Mouse (Mus musculus) CH12F3 (cell line): ENCODE results near the gene Akt2.

Experiments
- in situ Hi-C: fragments of 300-500 bp; cut with MboI; formaldehyde crosslinking; loops from 2 replicates; pipeline ENCODE4 v1.14.3; 2020; ENCODE audit warnings: low sequenced_read_pairs

The Akt2 gene

DNA sequence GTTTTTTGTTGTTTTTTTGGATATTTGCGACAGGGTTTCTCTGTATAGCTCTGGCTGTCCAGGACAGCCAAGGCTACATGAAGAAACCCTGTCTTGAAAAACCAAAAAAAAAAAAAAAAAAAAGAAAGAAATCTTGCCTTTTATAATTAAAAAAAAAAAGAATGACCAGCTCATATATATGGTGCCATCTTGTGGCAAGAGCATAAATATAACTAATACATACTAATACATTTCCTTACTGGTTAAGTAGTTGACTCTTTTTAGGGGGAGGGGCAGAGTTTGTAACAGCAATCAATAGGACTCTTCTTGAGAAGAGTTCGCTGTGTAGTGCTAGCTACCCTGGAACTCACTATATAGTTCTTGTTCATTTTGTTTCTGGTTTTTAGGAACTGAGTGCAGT is 3.6 kb upstream of the Akt2 start:
- in situ Hi-C loops, result no loop called here

- in situ Hi-C loops, result no loop called here
Measured at GRCm38 (mm10) chr7:27590088-27590487, 1.3 kb upstream of the Akt2 start.

- in situ Hi-C loops, result no loop called here
Measured at GRCm38 (mm10) chr7:27590566-27591213, 662 bp upstream of the Akt2 start.

GRCm38 (mm10) chr7:27592217-27592929 is 1.0 kb downstream of the Akt2 start:
- in situ Hi-C loops, result no loop called here

GRCm38 (mm10) chr7:27592934-27593645 is 1.7 kb downstream of the Akt2 start:
- in situ Hi-C loops, result no loop called here

DNA sequence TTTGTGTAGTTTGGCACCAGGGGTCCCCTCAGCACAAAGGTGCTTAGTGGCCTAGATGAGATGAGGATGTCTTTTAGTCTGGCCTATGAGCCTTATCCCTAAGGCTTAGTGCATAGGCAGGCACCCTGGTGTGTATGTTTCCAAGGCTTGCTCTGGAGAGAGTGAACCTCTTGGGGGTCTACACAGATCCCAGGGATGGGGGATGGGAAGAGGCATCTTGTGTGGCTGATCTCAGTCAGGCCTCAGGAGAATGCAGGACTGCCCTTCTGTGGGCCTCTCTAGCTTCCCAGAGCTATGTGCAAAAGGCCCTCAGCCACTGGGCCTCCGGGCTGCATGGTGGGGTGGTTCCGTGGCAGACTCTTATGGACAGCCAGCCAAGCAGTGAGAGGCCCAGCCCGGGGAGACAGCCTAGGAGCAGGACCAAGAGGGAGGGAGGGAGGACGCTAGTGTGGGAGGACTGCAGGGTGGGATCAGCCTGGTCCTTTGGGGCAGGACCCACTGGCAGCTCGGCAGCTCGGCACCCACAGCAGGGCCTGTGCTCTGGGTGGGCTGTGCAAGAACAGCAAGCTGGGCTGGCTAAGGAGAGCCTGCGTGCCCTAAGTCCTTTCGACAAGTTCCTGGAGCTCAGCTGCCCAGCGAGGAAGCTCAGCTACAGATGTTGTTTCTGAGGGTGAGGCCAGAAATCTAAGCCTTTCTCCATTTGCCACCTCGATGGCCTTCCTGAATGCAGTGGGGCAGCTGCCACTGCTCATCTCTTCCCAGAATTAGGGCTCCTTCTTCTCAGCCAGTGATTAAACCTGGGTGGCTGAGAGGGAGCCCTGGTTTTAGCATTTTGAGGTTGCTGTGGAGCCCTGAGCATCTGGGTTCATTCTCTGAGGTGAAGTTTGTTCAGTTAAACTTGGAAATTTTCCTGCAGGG is 5.5 kb downstream of the Akt2 start:
- in situ Hi-C loops, result no loop called here

GRCm38 (mm10) chr7:27598053-27598452 is 6.7 kb downstream of the Akt2 start:
- in situ Hi-C loops, result no loop called here

GRCm38 (mm10) chr7:27601628-27602027 is 10.3 kb downstream of the Akt2 start:
- in situ Hi-C loops, result no loop called here

DNA sequence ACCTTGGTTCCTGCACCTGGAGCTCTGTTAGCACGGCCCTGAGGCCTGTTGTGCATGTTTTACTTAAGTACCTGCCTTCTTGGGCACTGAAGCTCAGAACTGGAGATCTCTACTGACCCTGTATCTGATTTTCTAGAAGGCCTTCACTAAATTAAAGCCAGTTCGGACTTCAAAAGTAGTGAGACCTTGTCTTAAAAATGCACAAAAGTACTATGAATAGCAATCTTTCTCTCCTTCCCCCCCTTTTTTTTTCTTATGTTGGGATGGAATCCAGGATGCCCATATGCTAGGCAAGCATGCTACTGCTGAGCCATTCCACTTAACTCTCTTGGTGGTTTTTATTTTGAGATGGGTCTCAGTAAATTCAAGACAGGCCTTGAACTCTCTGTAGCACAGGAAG is 10.8 kb downstream of the Akt2 start:
- in situ Hi-C loops, result no loop called here

GRCm38 (mm10) chr7:27602835-27603234 is 11.5 kb downstream of the Akt2 start:
- in situ Hi-C loops, result no loop called here

- in situ Hi-C loops, result no loop called here
Measured at GRCm38 (mm10) chr7:27604661-27605348, 13.5 kb downstream of the Akt2 start.

GRCm38 (mm10) chr7:27605499-27606285 is 14.3 kb downstream of the Akt2 start:
- in situ Hi-C loops, result no loop called here

DNA sequence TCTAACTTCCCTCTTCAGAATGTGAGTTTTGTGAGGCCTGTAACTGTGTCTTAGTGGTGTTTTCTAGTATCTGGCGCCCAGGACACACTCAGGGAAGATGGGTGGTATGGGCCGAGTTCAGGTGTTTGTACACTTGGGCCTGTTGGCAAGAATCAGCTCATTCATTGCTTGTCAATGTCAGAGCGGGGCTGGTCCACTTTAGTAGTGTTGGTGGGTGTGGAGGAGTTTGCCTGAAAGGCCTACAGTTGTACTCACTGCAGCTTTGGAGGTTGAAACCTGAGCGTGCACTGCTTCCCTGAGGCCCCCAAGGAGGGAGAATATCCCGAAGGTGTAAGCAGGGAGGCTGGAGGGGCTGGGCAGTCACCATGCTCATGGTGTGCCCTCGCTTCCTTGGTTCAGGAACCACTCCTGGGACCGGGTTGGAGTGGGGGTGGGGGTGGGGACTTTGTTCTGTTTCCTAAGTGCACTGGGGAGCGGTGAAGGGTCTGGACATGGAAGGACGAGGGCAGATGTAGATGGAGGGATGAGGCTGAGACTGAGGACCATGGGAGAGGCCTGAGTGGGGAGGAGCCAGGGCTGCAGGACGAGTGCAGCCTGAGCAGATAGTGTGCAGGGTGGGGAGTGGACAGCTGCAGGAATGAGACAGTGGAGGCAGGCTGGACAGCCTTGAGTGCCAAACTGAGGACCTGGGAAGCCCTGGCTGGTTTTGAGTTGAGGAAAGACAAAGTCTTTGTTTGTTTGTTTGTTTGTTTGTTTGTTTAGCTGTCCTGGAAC is 15.3 kb downstream of the Akt2 start:
- in situ Hi-C loops, result no loop called here

GRCm38 (mm10) chr7:27607580-27607979 is 16.2 kb downstream of the Akt2 start:
- in situ Hi-C loops, result no loop called here

- in situ Hi-C loops, result no loop called here
Measured at GRCm38 (mm10) chr7:27608130-27608529, 16.8 kb downstream of the Akt2 start.

DNA sequence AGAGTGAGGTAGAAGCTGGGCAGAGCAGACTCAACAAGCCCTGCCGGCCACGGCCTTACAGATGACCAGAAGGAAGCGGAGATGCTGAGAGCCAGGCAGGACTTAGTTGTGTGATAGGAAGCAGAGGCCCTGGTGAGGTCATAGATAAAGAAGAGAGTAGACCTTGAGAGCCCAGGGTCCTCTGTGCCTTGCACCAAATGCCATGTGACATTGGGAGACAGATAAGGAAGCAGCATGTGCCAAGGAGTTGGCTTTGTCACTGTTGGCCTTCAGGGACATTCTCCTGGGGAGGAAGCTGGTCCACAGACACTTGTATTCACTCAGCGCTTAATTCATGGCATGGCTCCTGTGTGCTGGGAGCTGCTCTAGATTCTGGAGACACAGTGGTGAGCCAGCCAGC is 17.9 kb downstream of the Akt2 start:
- in situ Hi-C loops, result no loop called here

DNA sequence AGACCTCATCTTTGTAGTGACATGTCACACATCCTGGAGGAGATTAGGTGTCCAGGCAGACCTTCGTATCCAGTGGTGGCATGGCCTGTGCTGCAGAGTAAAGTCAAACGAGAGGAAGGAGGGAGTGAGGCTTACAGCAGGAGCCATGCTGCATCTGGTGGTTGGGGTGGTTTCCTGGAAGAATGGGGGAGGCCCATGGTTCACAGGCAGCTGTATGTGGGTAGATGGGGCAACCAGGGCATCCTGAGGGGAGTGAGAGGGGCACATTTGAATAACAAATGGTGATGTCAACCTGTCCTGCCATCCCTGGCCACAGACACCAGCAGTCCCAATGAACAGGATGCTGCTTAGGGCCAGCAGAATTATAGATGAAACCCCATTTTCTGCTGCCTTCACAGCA is 18.3 kb downstream of the Akt2 start:
- in situ Hi-C loops, result no loop called here

- in situ Hi-C loops, result no loop called here
Measured at GRCm38 (mm10) chr7:27610370-27610769, 19.0 kb downstream of the Akt2 start.

DNA sequence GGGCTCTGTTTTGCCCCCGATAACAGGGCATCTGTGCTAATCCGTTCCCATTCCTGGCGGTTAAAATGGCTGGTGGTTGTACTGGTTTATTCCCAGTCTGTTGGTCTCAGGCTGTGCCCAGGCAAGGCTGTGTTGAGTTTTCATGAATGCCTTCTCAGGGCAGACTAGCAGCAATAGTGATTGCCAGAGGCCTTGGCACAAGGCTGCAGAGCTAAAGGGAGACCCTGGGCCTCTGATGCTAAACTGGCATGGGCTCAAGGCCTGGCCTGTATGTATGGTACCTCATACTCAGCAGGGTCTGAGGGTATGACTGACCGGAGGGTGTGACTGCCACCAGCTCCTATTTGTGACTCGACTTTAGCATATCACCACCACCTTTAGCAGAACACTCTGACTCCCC is 19.5 kb downstream of the Akt2 start:
- in situ Hi-C loops, result no loop called here
